ENCODE assay signal across 26 mouse cellular contexts in the genomic region with DNA sequence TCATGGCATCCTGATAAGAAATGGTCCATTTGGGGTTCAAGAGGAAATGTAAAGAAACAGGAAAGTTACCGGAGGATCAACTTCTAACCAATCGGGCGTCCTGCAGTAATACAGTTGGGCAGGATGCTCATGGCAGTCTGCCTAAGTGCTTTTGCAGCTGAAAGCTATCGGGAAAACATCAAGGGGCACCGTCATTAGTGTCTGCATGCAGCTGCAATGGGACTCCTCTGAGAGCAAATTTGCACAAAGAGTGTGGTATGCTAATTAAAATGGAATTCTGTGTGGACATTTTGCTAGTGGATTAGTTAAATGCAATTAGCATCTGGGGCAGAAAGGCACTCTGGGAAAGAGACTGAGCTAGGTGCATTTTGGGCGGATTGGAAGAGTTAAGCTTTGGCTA.
DNase-seq lines count a peak whose midpoint lies in the region; ATAC-seq lines count a peak whose summit lies in the region.
"Had no signal": no experiment of that assay in that cellular context is flagged by ENCODE, and none has a peak within 500 bp of the region (broad histone marks: within the 10 kb centered on the region; RNA-seq: fewer than 3 reads in every experiment).

No protein-coding gene starts in this region.

- no peaks in the 10 kb centered on the region for H3K4me1 ChIP-seq in forebrain, embryonic 11.5 days (replicated peaks; ENCODE audit: control insufficient read depth, insufficient read depth, low read length)
- H3K4me1 ChIP-seq in forebrain, embryonic 10.5 days: no peaks in the 10 kb centered on the region
- no peaks in the 10 kb centered on the region for H3K4me1 ChIP-seq in midbrain, embryonic 14.5 days (ENCODE audit: control insufficient read depth, insufficient read depth, low read length)
- no peaks in the 10 kb centered on the region for H3K4me1 ChIP-seq in midbrain, embryonic 16.5 days (ENCODE audit: control insufficient read depth, insufficient read depth, low read length)
- H3K4me1 ChIP-seq in forebrain, embryonic 12.5 days: no peaks in the 10 kb centered on the region
- peaks cover 2% of the 10 kb centered on the region; the same call in 1 of the 2 replicates for H3K4me1 ChIP-seq in neural tube, embryonic 15.5 days
- H3K4me1 ChIP-seq: heart, embryonic 13.5 days; kidney, embryonic 15.5 days; limb, embryonic 12.5 days; neural tube, embryonic 13.5 days had no signal

- H3K4me3 ChIP-seq in forebrain, embryonic 11.5 days (ENCODE audit: low read depth, low read length): no peak overlapping the region
- no peak overlapping the region for H3K4me3 ChIP-seq in forebrain, embryonic 10.5 days
- H3K4me3 ChIP-seq in midbrain, embryonic 14.5 days (replicated peaks; ENCODE audit: low read depth, low read length): no peak overlapping the region
- H3K4me3 ChIP-seq in midbrain, embryonic 16.5 days (ENCODE audit: low read depth, low read length): no peak overlapping the region
- H3K4me3 ChIP-seq in forebrain, embryonic 12.5 days (replicated peaks): no peak overlapping the region
- H3K4me3 ChIP-seq in neural tube, embryonic 15.5 days (replicated peaks): no peak overlapping the region
- H3K4me3 ChIP-seq: embryonic facial prominence, embryonic 13.5 days; heart, embryonic 13.5 days; kidney, embryonic 15.5 days; limb, embryonic 12.5 days; neural tube, embryonic 13.5 days had no signal

- DNase-seq in forebrain, embryonic 11.5 days (ENCODE audit: low spot score): no peak
- no peak for DNase-seq in forebrain, embryonic 10.5 days (ENCODE audit: extremely low spot score, low spot score)
- peak; percentile 55 for DNase-seq in midbrain, embryonic 14.5 days
- DNase-seq: adrenal gland, postnatal 25 days; cerebellum, adult 11 months; cerebellum, postnatal 14 days; gastrocnemius, postnatal 10 days; heart, adult 18-20 months; kidney, adult 11 months; kidney, postnatal 36 days; liver, postnatal 0 days; thymus, adult 2 months; thymus, postnatal 4 days had no signal

- H3K4me2 ChIP-seq in forebrain, embryonic 11.5 days (ENCODE audit: low read depth, low read length, severe bottlenecking): no peak overlapping the region
- no peak overlapping the region for H3K4me2 ChIP-seq in midbrain, embryonic 14.5 days (ENCODE audit: low read length)
- H3K4me2 ChIP-seq in midbrain, embryonic 16.5 days (ENCODE audit: low read length): no peak overlapping the region
- H3K4me2 ChIP-seq in forebrain, embryonic 12.5 days: no peak overlapping the region
- no peak overlapping the region for H3K4me2 ChIP-seq in neural tube, embryonic 15.5 days
- H3K4me2 ChIP-seq: embryonic facial prominence, embryonic 13.5 days; heart, embryonic 13.5 days; kidney, embryonic 15.5 days; limb, embryonic 12.5 days; liver, embryonic 11.5 days; neural tube, embryonic 13.5 days had no signal

- 69% methylated on average over 6 of the region's 6 CpGs for WGBS in forebrain, embryonic 11.5 days
- WGBS in forebrain, embryonic 10.5 days: 83% methylated on average over 6 of the region's 6 CpGs
- 67% methylated on average over 6 of the region's 6 CpGs for WGBS in midbrain, embryonic 14.5 days
- WGBS in midbrain, embryonic 16.5 days: 65% methylated on average over 6 of the region's 6 CpGs
- WGBS in forebrain, embryonic 12.5 days: 52% methylated on average over 6 of the region's 6 CpGs
- WGBS in neural tube, embryonic 15.5 days: 57% methylated on average over 6 of the region's 6 CpGs

- H3K9ac ChIP-seq in forebrain, embryonic 11.5 days (ENCODE audit: low read length): no peak overlapping the region
- H3K9ac ChIP-seq in midbrain, embryonic 14.5 days (replicated peaks; ENCODE audit: low read length): no peak overlapping the region
- no peak overlapping the region for H3K9ac ChIP-seq in midbrain, embryonic 16.5 days (ENCODE audit: low read depth, low read length)
- no peak overlapping the region for H3K9ac ChIP-seq in forebrain, embryonic 12.5 days
- H3K9ac ChIP-seq in neural tube, embryonic 15.5 days (replicated peaks): no peak overlapping the region
- H3K9ac ChIP-seq: embryonic facial prominence, embryonic 13.5 days; heart, embryonic 13.5 days; kidney, embryonic 15.5 days; limb, embryonic 12.5 days; liver, postnatal 0 days; neural tube, embryonic 13.5 days had no signal

- ATAC-seq in forebrain, embryonic 11.5 days (replicated peaks; ENCODE audit: low FRiP score): 0 out of 2 replicates have a peak, but pooled peaks have one; percentile 44
- no peak for ATAC-seq in midbrain, embryonic 14.5 days (ENCODE audit: low FRiP score, low TSS enrichment)
- no peak for ATAC-seq in midbrain, embryonic 16.5 days
- ATAC-seq in forebrain, embryonic 12.5 days (ENCODE audit: low FRiP score): peak; percentile 63; the same call in 1 of the 2 replicates
- peak; percentile 66; the same call in 1 of the 2 replicates for ATAC-seq in neural tube, embryonic 15.5 days (ENCODE audit: low FRiP score)
- no peak for ATAC-seq in CD4-positive, CD25-positive, alpha-beta regulatory T cell, adult 4 months
- ATAC-seq: liver, postnatal 0 days; lung, postnatal 0 days had no signal

- H3K27me3 ChIP-seq in forebrain, embryonic 11.5 days (ENCODE audit: control insufficient read depth, insufficient read depth, low read length): no peaks in the 10 kb centered on the region
- H3K27me3 ChIP-seq in forebrain, embryonic 10.5 days (ENCODE audit: poor library complexity, severe bottlenecking): no peaks in the 10 kb centered on the region
- H3K27me3 ChIP-seq in midbrain, embryonic 14.5 days (ENCODE audit: control insufficient read depth, insufficient read depth, low read length): no peaks in the 10 kb centered on the region
- H3K27me3 ChIP-seq in midbrain, embryonic 16.5 days (ENCODE audit: control insufficient read depth, insufficient read depth, low read depth, low read length): no peaks in the 10 kb centered on the region
- no peaks in the 10 kb centered on the region for H3K27me3 ChIP-seq in forebrain, embryonic 12.5 days
- H3K27me3 ChIP-seq in neural tube, embryonic 15.5 days (replicated peaks): no peaks in the 10 kb centered on the region
- H3K27me3 ChIP-seq: embryonic facial prominence, embryonic 13.5 days; heart, embryonic 13.5 days; kidney, embryonic 15.5 days; limb, embryonic 12.5 days; neural tube, embryonic 13.5 days had no signal

- H3K36me3 ChIP-seq in forebrain, embryonic 11.5 days (ENCODE audit: control insufficient read depth, insufficient read depth, low read length): no peaks in the 10 kb centered on the region
- H3K36me3 ChIP-seq in forebrain, embryonic 10.5 days (replicated peaks): no peaks in the 10 kb centered on the region
- H3K36me3 ChIP-seq in midbrain, embryonic 14.5 days (ENCODE audit: control insufficient read depth, insufficient read depth, low read length): no peaks in the 10 kb centered on the region
- H3K36me3 ChIP-seq in midbrain, embryonic 16.5 days (ENCODE audit: control insufficient read depth, insufficient read depth, low read length): no peaks in the 10 kb centered on the region
- no peaks in the 10 kb centered on the region for H3K36me3 ChIP-seq in forebrain, embryonic 12.5 days (replicated peaks)
- no peaks in the 10 kb centered on the region for H3K36me3 ChIP-seq in neural tube, embryonic 15.5 days
- H3K36me3 ChIP-seq: embryonic facial prominence, embryonic 13.5 days; heart, embryonic 13.5 days; kidney, embryonic 15.5 days; limb, embryonic 12.5 days; neural tube, embryonic 13.5 days had no signal

- no peak overlapping the region for H3K27ac ChIP-seq in forebrain, embryonic 11.5 days (ENCODE audit: low read depth, low read length)
- H3K27ac ChIP-seq in forebrain, embryonic 10.5 days: no peak overlapping the region
- no peak overlapping the region for H3K27ac ChIP-seq in midbrain, embryonic 14.5 days (replicated peaks; ENCODE audit: low read depth, low read length)
- H3K27ac ChIP-seq in midbrain, embryonic 16.5 days (ENCODE audit: low read length): no peak overlapping the region
- H3K27ac ChIP-seq in forebrain, embryonic 12.5 days: no peak overlapping the region
- no peak overlapping the region for H3K27ac ChIP-seq in neural tube, embryonic 15.5 days (replicated peaks)
- H3K27ac ChIP-seq: embryonic facial prominence, embryonic 13.5 days; heart, embryonic 13.5 days; kidney, embryonic 15.5 days; limb, embryonic 12.5 days; macrophage; neural tube, embryonic 13.5 days; stomach, postnatal 0 days had no signal

- H3K9me3 ChIP-seq in forebrain, embryonic 11.5 days (ENCODE audit: control insufficient read depth, low read length): no peaks in the 10 kb centered on the region
- no peaks in the 10 kb centered on the region for H3K9me3 ChIP-seq in forebrain, embryonic 10.5 days
- H3K9me3 ChIP-seq in midbrain, embryonic 14.5 days (ENCODE audit: control insufficient read depth, low read length): no peaks in the 10 kb centered on the region
- no peaks in the 10 kb centered on the region for H3K9me3 ChIP-seq in midbrain, embryonic 16.5 days (replicated peaks; ENCODE audit: control insufficient read depth, low read length, poor library complexity, severe bottlenecking)
- H3K9me3 ChIP-seq in forebrain, embryonic 12.5 days: no peaks in the 10 kb centered on the region
- H3K9me3 ChIP-seq in neural tube, embryonic 15.5 days (replicated peaks): no peaks in the 10 kb centered on the region
- H3K9me3 ChIP-seq: embryonic facial prominence, embryonic 13.5 days; kidney, embryonic 15.5 days; limb, embryonic 12.5 days; neural tube, embryonic 13.5 days had no signal

Comparison
In these comparisons a context has a peak if more than half of its experiments do, and no peak if none do; other contexts are left out.
1. ATAC-seq: peak in forebrain, embryonic 11.5 days (single experiment), forebrain, embryonic 12.5 days (single experiment) and neural tube, embryonic 15.5 days (single experiment); none in midbrain, embryonic 14.5 days (single experiment), midbrain, embryonic 16.5 days (single experiment) and CD4-positive, CD25-positive, alpha-beta regulatory T cell, adult 4 months (single experiment).